Comparison of ENCODE assay signal across 8 mouse cellular contexts in genomic region chr5:135793996-135794858, GRCm38 (mm10). TPM values are rescaled to one million over a fixed set of nuclear protein-coding genes. Genes with fewer than 3 reads are reported as not detected.
DNase-seq lines count a peak whose midpoint lies in the region; ATAC-seq and TF ChIP-seq lines count a peak whose summit lies in the region.

No protein-coding gene starts in this region.

- H3K27me3 ChIP-seq in embryonic facial prominence, embryonic 15.5 days, result no peaks in the 10 kb centered on the region
- H3K27me3 ChIP-seq in limb, embryonic 14.5 days (ENCODE audit: control insufficient read depth, insufficient read depth, low read length), result no peaks in the 10 kb centered on the region
- no peaks in the 10 kb centered on the region for H3K27me3 ChIP-seq in midbrain, postnatal 0 days (ENCODE audit: insufficient read depth, low read length)

- H3K4me2 ChIP-seq in embryonic facial prominence, embryonic 15.5 days (replicated peaks), result peak overlapping the region; percentile 40
- H3K4me2 ChIP-seq in limb, embryonic 14.5 days (replicated peaks; ENCODE audit: low read depth, low read length, severe bottlenecking), result peak overlapping the region; percentile 45
- peak overlapping the region; percentile 34 for H3K4me2 ChIP-seq in midbrain, postnatal 0 days (ENCODE audit: low read depth, low read length, poor library complexity, severe bottlenecking)

- H3K4me3 ChIP-seq in embryonic facial prominence, embryonic 15.5 days (replicated peaks), result peak overlapping the region; percentile 31
- peak overlapping the region; percentile 25 for H3K4me3 ChIP-seq in limb, embryonic 14.5 days (replicated peaks; ENCODE audit: low read length)
- H3K4me3 ChIP-seq in midbrain, postnatal 0 days (ENCODE audit: low read depth, low read length), result no peak overlapping the region

- H3K9me3 ChIP-seq in embryonic facial prominence, embryonic 15.5 days (replicated peaks), result no peaks in the 10 kb centered on the region
- no peaks in the 10 kb centered on the region for H3K9me3 ChIP-seq in limb, embryonic 14.5 days (ENCODE audit: control insufficient read depth, low read length)
- no peaks in the 10 kb centered on the region for H3K9me3 ChIP-seq in midbrain, postnatal 0 days (ENCODE audit: low read length)

- peak; percentile 99 for TF ChIP-seq CTCF in midbrain, postnatal 0 days (IDR thresholded peaks at IDR 0.05)

- 11% methylated on average over 20 of the region's 20 CpGs for WGBS in embryonic facial prominence, embryonic 15.5 days
- WGBS in limb, embryonic 14.5 days, result 10% methylated on average over 20 of the region's 20 CpGs
- WGBS in midbrain, postnatal 0 days, result 8% methylated on average over 20 of the region's 20 CpGs

- H3K27ac ChIP-seq in embryonic facial prominence, embryonic 15.5 days (replicated peaks), result no peak overlapping the region; the same call in 1 of the 2 replicates
- H3K27ac ChIP-seq in limb, embryonic 14.5 days (replicated peaks; ENCODE audit: low read depth, low read length), result no peak overlapping the region
- peak overlapping the region; percentile 73 for H3K27ac ChIP-seq in midbrain, postnatal 0 days (ENCODE audit: low read depth, low read length)

- peak; percentile 75 for ATAC-seq in embryonic facial prominence, embryonic 15.5 days (ENCODE audit: insufficient number of reproducible peaks, low FRiP score, low TSS enrichment, low read depth)
- peak; percentile 76 for ATAC-seq in limb, embryonic 14.5 days (ENCODE audit: low FRiP score, low read depth)
- ATAC-seq in midbrain, postnatal 0 days (ENCODE audit: low FRiP score), result peak; percentile 90

- no peak for TF ChIP-seq POLR2A in limb, embryonic 14.5 days (IDR thresholded peaks at IDR 0.05; ENCODE audit: borderline replicate concordance, extremely low read depth, insufficient read depth, insufficient read length)

- peaks cover 27% of the 10 kb centered on the region for H3K36me3 ChIP-seq in embryonic facial prominence, embryonic 15.5 days
- H3K36me3 ChIP-seq in limb, embryonic 14.5 days (ENCODE audit: control insufficient read depth, insufficient read depth, low read length), result peaks cover 28% of the 10 kb centered on the region
- peaks cover 30% of the 10 kb centered on the region for H3K36me3 ChIP-seq in midbrain, postnatal 0 days (ENCODE audit: insufficient read depth, low read length)

- 0 out of 2 replicates have a peak overlapping the region, but pooled peaks have one; percentile 4 for H3K9ac ChIP-seq in embryonic facial prominence, embryonic 15.5 days
- H3K9ac ChIP-seq in limb, embryonic 14.5 days (ENCODE audit: low read depth, low read length, severe bottlenecking), result peak overlapping the region; percentile 38
- peak overlapping the region; percentile 48; the same call in 1 of the 2 replicates for H3K9ac ChIP-seq in midbrain, postnatal 0 days (replicated peaks; ENCODE audit: low read length, poor library complexity, severe bottlenecking)

- DNase-seq in 3T3-L1 (ENCODE audit: low read depth, low spot score), result peak; percentile 89
- peak; percentile 78 to 84 for DNase-seq in adrenal gland, postnatal 4 days (ENCODE audit: low spot score in 2 of 2)
- DNase-seq in heart, adult 8-10 months (ENCODE audit: low spot score), result peak; percentile 88
- DNase-seq in kidney, adult 9 months, result peak; percentile 90
- DNase-seq in limb, embryonic 14.5 days (ENCODE audit: low spot score), result peak; percentile 78
- DNase-seq in midbrain, postnatal 0 days (ENCODE audit: low spot score), result peak; percentile 95
- DNase-seq in spleen, postnatal 14 days (ENCODE audit: low spot score in 2 of 2), result peak; percentile 51 to 75

- H3K4me1 ChIP-seq in embryonic facial prominence, embryonic 15.5 days, result peaks cover 9% of the 10 kb centered on the region
- H3K4me1 ChIP-seq in limb, embryonic 14.5 days (ENCODE audit: control insufficient read depth, insufficient read depth, low read length), result peaks cover 5% of the 10 kb centered on the region
- H3K4me1 ChIP-seq in midbrain, postnatal 0 days (ENCODE audit: insufficient read depth, low read length), result peaks cover 5% of the 10 kb centered on the region; the same call in 1 of the 2 replicates

RNA-seq across cellular contexts. Expression of gene Srrm3, which starts 12.5 kb away (rescaled TPM):
- total RNA-seq in adrenal gland, postnatal 4 days (2021), result 1 to 10 TPM; 7.5 to 7.9 TPM
- polyA plus RNA-seq in embryonic facial prominence, embryonic 15.5 days (2015; fragmentation: Nextera tagmentation; extraction: Ambion mirVana), result 0.83 and 1.1 TPM in 2 replicates
- not detected for total RNA-seq in heart, adult 8-10 months (2022)
- polyA plus RNA-seq in limb, embryonic 14.5 days (2012; rRNA removed), result 0.53 and 0.55 TPM in 2 replicates
- polyA plus RNA-seq in limb, embryonic 14.5 days (2014; fragmentation: Nextera tagmentation; extraction: Ambion mirVana), result 0.07 and 0.12 TPM in 2 replicates
- 85.2 and 123 TPM in 2 replicates for total RNA-seq in midbrain, postnatal 0 days (2014; rRNA removed)
- polyA plus RNA-seq in midbrain, postnatal 0 days (2015; fragmentation: Nextera tagmentation; extraction: Ambion mirVana), result 52.5 and 58.8 TPM in 2 replicates

RNA-seq across cellular contexts. Expression of gene Mdh2, which starts 15.9 kb away (rescaled TPM):
- 100 to 1,000 TPM; 433 to 459 TPM for total RNA-seq in adrenal gland, postnatal 4 days (2021)
- 475 and 482 TPM in 2 replicates for polyA plus RNA-seq in embryonic facial prominence, embryonic 15.5 days (2015; fragmentation: Nextera tagmentation; extraction: Ambion mirVana)
- total RNA-seq in heart, adult 8-10 months (2022), result 1,000 to 10,000 TPM; 1,906 to 1,974 (median 1,950) TPM
- polyA plus RNA-seq in limb, embryonic 14.5 days (2012; rRNA removed), result 339 and 354 TPM in 2 replicates
- 429 and 442 TPM in 2 replicates for polyA plus RNA-seq in limb, embryonic 14.5 days (2014; fragmentation: Nextera tagmentation; extraction: Ambion mirVana)
- total RNA-seq in midbrain, postnatal 0 days (2014; rRNA removed), result 158 and 172 TPM in 2 replicates
- 656 and 707 TPM in 2 replicates for polyA plus RNA-seq in midbrain, postnatal 0 days (2015; fragmentation: Nextera tagmentation; extraction: Ambion mirVana)

RNA-seq across cellular contexts. Expression of gene Styxl1, which starts 16.0 kb away (rescaled TPM):
- 1 to 10 TPM; 1.6 to 1.7 TPM for total RNA-seq in adrenal gland, postnatal 4 days (2021)
- 1.9 and 3.1 TPM in 2 replicates for polyA plus RNA-seq in embryonic facial prominence, embryonic 15.5 days (2015; fragmentation: Nextera tagmentation; extraction: Ambion mirVana)
- total RNA-seq in heart, adult 8-10 months (2022), result not detected
- polyA plus RNA-seq in limb, embryonic 14.5 days (2012; rRNA removed), result 0.08 and 0.10 TPM in 2 replicates
- polyA plus RNA-seq in limb, embryonic 14.5 days (2014; fragmentation: Nextera tagmentation; extraction: Ambion mirVana), result 0.15 TPM in 1 of 2 replicates, not detected in the other
- not detected in 2 replicates for total RNA-seq in midbrain, postnatal 0 days (2014; rRNA removed)
- polyA plus RNA-seq in midbrain, postnatal 0 days (2015; fragmentation: Nextera tagmentation; extraction: Ambion mirVana), result 0.33 and 0.44 TPM in 2 replicates

RNA-seq across cellular contexts. Expression of gene Tmem120a, which starts 50.0 kb away (rescaled TPM):
- 10 to 100 TPM; 46.8 to 53.9 TPM for total RNA-seq in adrenal gland, postnatal 4 days (2021)
- polyA plus RNA-seq in embryonic facial prominence, embryonic 15.5 days (2015; fragmentation: Nextera tagmentation; extraction: Ambion mirVana), result 38.7 and 42.7 TPM in 2 replicates
- total RNA-seq in heart, adult 8-10 months (2022), result 10 to 100 TPM; 14.9 to 19.0 (median 16.7) TPM
- 21.3 and 23.7 TPM in 2 replicates for polyA plus RNA-seq in limb, embryonic 14.5 days (2012; rRNA removed)
- 44.3 and 48.1 TPM in 2 replicates for polyA plus RNA-seq in limb, embryonic 14.5 days (2014; fragmentation: Nextera tagmentation; extraction: Ambion mirVana)
- 44.9 and 67.3 TPM in 2 replicates for total RNA-seq in midbrain, postnatal 0 days (2014; rRNA removed)
- polyA plus RNA-seq in midbrain, postnatal 0 days (2015; fragmentation: Nextera tagmentation; extraction: Ambion mirVana), result 99.2 and 100 TPM in 2 replicates

Comparison
In these comparisons a context has a peak if more than half of its experiments do, and no peak if none do; other contexts are left out.
1. RNA of gene Mdh2, which starts 15.9 kb away (total RNA-seq): 1,906 to 1,974 TPM in heart, adult 8-10 months; 433 to 459 TPM in adrenal gland, postnatal 4 days and 158 to 172 TPM in midbrain, postnatal 0 days; every median in the first group is over 4 times any median in the second.
2. Peak in every context shown above with its lines, with median percentiles within 50 percentile points of each other: DNase-seq, ATAC-seq, H3K4me2 ChIP-seq and H3K9ac ChIP-seq.